Mouse (Mus musculus) spleen, embryonic (tissue): ENCODE data around the gene Ndufv1.
"Not testable (repeated sequence)": the region's sequence is repeated elsewhere in the genome, so short reads cannot be mapped to it uniquely, and the experiment has no call there.

Source experiments
- CTCF ChIA-PET: fragments of 350-600 bp; sonication (Branson Sonifier 250); formaldehyde crosslinking; loops from one replicate; lab custom pipeline; 2022; lab: Charles Lee

Gene Ndufv1

DNA sequence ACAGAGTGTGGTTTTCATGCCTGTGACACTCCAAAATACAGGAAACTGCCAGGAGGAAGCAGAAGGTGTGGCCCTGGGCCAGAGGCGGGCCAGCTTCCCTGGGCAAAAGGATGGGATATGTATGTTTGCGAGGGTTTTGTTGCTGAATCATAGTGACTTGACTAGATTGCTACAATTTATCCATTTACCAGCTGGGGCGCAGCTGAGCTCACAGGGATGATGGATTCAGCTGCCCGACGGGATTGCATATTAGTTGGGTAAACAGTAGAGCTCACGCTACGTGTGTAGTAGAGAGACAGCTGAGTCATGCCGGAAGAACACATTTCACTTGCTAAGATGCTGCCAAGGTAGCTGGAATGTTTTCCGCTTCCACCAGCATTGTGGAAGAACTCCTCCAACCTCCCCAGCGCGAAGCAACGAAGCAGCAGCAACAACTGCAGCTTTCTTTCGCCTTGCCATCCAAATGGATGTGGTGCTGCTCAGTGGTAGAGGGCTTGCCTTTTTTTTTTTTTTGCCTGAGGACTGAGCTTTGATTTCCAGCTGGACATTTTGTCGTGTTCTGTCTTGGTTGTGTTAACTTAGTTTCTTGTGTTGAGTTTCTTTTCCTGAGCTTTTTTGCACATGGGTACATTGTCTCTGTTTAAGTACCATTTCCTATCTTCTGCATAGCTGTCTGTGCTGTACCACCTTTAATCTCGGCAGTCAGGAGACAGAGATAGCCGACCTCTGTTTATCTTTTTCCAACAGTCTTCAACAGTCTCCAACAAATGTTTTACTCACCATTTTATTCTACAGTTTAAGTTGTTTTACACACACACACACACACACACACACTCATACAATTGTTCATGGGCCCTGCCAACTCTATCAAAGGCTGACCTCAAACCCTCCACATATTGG lies 33.6 kb upstream of the Ndufv1 start, which contains the start of gene Gstp2:
TSS of gene Gstp2 (minus strand) at position 58 of the 900 bp plus-strand sequence.
- CTCF ChIA-PET, result interaction anchor here (0.6 to 1.0 kb wide), 2 partner anchors 19 to 49 kb away, joined by 3 to 6 read pairs; no protein-coding TSS in a partner anchor

DNA sequence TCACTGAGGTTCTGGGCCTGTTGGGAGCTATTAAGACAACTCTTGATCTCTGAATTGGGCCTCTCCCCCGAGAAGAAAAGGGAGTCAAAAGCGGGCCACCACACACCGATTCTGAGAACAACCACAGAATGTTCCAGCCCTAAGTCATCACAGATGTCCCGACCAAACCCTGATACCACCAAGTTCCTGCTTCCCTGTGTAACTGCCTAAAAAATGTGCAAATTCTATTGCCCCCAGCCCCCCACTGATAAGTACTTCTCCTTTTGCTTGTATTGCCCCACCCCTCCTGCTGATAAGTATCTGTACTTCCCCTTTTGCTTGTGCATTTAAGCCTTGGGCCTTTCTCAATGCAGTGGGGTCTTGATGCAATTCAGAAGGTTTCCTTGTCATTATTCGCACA lies 31.5 kb upstream of the Ndufv1 start:
- CTCF ChIA-PET, result interaction anchor here (0.8 kb wide), 1 partner anchor 8 kb away, joined by 3 read pairs; no protein-coding TSS in a partner anchor

- CTCF ChIA-PET, result interaction anchor here (0.7 kb wide), 1 partner anchor 139 kb away, joined by 3 read pairs; no protein-coding TSS in a partner anchor
Observed at GRCm38 (mm10) chr19:4042124-4042523, 29.5 kb upstream of the Ndufv1 start.

DNA sequence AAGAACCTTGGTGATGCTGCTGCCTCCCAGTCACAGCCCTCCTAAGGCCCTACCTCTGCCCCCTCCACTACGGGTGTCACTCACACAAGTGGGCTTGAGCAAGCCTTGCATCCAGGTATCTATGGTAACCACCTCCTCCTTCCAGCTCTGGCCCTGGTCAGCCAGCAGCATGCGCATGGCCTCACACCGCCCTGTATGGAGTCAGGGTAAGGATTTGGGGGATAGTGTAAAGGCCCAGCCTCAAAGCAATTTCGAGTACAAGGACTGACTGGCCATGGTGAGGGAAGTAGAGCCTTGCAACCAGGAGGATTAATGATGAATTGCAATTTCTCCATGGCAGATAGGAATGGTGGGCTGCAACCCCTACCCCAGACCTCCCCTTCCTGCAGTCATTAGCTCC lies 28.9 kb upstream of the Ndufv1 start:
- CTCF ChIA-PET, result not testable (repeated sequence)

- CTCF ChIA-PET, result not testable (repeated sequence)
Observed at GRCm38 (mm10) chr19:4040941-4041340, 28.3 kb upstream of the Ndufv1 start.

DNA sequence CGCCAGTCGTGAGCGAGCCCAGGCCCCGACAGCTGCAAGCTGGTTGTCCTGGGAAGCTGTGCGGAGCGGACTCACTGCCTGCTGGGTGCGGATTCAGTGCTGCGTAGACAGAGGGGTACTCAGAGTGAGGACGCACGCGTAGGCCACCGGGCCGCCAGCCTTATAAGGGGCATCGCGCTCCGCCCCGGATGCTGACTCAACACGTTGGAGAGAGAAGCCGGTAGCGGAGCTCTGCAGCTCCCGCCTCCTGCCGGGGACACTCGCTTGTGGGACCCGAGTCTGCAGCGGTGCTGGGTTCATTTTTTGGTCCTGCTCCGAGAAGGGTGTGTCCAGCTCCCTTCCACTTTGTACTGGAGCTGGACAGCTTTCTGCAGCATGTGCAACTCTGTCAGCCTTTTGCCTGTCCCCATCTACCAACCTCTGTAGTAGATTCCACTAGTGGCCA lies 25.2 kb upstream of the Ndufv1 start, which contains the start of gene Gstp1:
TSS of gene Gstp1 (minus strand) at position 198 of the 445 bp plus-strand sequence.
- CTCF ChIA-PET, result interaction anchor here (0.6 kb wide), 1 partner anchor 10 kb away, joined by 4 read pairs; no protein-coding TSS in a partner anchor

DNA sequence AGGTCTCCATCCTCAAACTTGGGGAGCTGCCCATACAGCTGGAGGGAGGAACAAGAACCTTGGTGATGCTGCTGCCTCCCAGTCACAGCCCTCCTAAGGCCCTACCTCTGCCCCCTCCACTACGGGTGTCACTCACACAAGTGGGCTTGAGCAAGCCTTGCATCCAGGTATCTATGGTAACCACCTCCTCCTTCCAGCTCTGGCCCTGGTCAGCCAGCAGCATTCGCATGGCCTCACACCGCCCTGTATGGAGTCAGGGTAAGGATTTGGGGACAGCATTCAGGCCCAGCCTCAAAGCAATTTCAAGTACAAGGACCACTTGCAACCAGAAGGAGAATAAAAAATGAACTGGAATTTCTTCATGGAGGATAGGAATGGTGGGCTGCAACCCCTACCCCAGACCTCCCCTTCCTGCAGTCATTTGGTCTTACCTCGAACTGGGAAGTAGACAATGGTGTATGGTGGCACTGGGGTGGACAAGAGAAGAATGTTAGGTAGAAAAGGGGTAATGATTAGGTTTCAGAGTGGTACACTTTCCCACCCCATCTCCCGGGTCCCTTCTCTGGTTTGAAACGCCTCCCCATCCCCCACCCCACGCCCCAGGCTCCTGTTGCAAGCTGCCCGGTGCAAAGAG lies 24.7 kb upstream of the Ndufv1 start:
- CTCF ChIA-PET, result interaction anchor here (0.6 kb wide), 1 partner anchor 10 kb away, joined by 4 read pairs; no protein-coding TSS in a partner anchor

GRCm38 (mm10) chr19:4036327-4037045 lies 23.9 kb upstream of the Ndufv1 start:
- CTCF ChIA-PET, result no interaction called here

GRCm38 (mm10) chr19:4033742-4034141 lies 21.1 kb upstream of the Ndufv1 start:
- CTCF ChIA-PET, result interaction anchor here (0.6 kb wide), 1 partner anchor 271 kb away, joined by 3 read pairs; no protein-coding TSS in a partner anchor

DNA sequence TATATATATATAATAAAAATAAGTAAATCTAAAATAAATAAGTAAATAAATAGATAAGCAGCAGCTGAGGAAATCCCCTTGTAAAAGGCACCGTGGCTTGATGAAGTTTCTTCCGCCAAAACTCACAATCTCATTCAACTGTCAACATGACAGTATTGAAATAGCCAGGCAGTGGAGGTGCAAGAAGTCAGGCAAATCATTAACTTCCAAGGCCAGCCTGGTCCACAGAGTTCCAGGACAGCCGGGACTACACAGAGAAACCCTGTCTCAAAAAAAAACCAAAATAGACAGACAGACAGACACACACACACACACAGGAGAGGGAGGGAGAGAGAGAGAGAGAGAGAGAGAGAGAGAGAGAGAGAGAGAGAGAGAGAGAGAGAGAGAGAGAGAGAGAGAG lies 20.7 kb upstream of the Ndufv1 start:
- CTCF ChIA-PET, result no interaction called here

DNA sequence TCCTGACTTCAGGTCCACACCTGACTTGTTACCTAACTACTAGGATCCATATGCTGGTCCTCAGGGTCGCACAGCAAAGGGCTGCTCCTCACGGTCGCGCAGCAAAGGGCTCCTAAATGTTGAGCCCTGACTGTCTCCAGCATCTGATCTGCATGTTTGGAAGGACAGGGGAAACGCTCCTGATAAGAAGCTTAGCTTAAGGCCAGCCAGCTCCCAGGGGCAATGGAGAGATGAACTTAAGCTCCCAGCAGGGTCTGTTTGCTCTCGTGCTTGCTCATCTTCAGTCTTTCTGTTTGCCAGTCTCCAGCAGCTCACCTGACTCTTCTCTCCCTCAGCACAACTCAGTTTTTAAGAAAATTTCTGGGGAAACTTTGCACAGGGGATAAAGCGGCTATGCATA lies 20.1 kb upstream of the Ndufv1 start:
- CTCF ChIA-PET, result no interaction called here

DNA sequence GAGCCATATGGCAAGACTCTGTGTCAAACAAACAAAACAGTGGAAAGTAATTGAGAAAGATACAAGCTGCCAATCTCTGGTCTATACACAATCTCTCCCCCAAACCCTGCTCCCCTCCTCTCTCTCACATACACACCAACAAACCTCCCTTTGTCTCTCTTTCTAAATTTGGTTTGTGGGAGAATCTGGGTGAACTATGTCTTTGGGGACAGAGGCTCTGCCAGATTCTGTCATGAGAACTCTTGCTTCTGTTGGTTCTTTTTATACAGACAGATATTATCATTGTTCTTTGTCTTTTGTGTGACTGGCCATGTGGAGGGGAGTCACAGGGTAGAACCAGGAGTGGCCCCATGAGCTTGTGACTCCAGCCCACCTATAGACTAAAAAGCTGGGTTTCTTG lies 15.0 kb upstream of the Ndufv1 start:
- CTCF ChIA-PET, result interaction anchor here (0.6 to 1.3 kb wide), 3 partner anchors 10 to 107 kb away, joined by 3 to 4 read pairs (median 3); partner anchors contain the start of genes Gstp1 and Gstp2

GRCm38 (mm10) chr19:4023185-4023584 lies 10.6 kb upstream of the Ndufv1 start:
- CTCF ChIA-PET, result no interaction called here

- CTCF ChIA-PET, result interaction anchor here (0.5 to 1.6 kb wide), 4 partner anchors 29 to 291 kb away, joined by 3 to 11 read pairs (median 6); no protein-coding TSS in a partner anchor
Observed at GRCm38 (mm10) chr19:4018743-4019583, 6.4 kb upstream of the Ndufv1 start.

GRCm38 (mm10) chr19:4017921-4018587 lies 5.4 kb upstream of the Ndufv1 start:
- CTCF ChIA-PET, result interaction anchor here (1.6 kb wide), 1 partner anchor 30 kb away, joined by 11 read pairs; no protein-coding TSS in a partner anchor

DNA sequence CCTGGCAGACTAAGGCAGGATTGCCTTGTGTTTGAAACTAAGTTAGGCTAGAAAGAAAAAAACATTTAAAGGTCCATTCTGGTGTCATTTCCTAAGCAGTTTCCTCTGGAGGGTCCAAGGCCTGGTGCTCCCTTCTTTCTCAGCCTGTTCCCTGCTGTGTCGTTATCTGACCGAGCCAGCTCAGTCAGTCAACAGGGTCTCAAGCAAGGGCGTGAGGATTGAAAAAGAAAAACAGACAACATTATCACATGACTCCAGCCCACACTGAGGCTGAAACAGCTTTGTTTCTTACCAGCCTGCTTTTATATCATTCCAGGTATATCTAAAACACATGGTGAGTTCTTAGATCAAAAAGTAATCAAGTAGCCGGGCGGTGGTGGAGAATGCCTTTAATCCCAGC lies 3.0 kb upstream of the Ndufv1 start:
- CTCF ChIA-PET, result interaction anchor here (0.6 kb wide), 1 partner anchor 28 kb away, joined by 3 read pairs; no protein-coding TSS in a partner anchor

GRCm38 (mm10) chr19:4014802-4015201 lies 2.2 kb upstream of the Ndufv1 start:
- CTCF ChIA-PET, result no interaction called here

DNA sequence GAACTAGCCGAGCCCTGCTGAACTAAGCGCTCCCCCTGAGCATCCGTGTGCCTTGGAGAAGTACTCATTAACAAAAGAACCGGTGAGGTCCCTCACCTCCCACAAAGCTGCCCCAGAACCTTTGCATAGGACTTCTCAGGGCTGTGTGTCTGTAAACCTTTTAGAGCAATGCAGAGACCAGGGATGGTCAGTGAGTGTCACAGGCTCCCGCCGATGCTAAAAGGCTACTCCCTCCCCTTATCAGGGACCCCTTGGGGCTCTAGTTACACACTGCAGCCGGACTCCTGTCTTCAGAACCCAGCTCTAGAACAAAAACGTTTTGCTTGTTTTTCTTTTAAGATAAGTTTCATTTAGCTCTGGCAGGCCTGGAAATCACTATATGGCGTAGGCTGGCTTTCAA lies 460 bp upstream of the Ndufv1 start:
- CTCF ChIA-PET, result no interaction called here

DNA sequence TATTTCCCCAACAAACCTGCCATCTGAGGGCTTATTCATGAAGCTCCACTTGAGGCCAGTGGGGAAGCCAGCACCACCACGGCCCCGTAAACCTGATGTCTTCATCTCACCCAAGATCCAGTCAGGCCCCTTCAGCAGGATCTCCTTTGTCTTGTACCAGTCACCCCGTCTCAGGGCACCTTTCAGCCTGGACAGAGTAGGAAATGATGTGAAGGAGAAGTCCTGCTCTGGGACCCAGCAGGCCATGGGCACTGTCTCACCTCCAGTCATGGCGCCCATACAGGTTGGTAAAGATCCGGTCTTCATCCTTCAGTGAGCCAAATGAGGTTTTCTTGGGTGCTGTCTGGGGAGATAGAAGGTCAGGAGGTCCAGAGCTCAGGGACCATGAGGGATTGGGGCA lies 1.5 kb downstream of the Ndufv1 start:
- CTCF ChIA-PET, result interaction anchor here (1.5 kb wide), 1 partner anchor 11 kb away, joined by 7 read pairs; the partner anchor contains the start of genes Gm49405 and Nudt8
